Mouse (Mus musculus) heart, adult 9 months (tissue): ENCODE measurements around the gene Mkks.

Experiments
- DNase-seq, 2 experiments: peaks; one replicate each; pipeline ENCODE4 v3.0.0; 2022; ENCODE audit warnings: low spot score in 2 of 2

Gene Mkks

DNA sequence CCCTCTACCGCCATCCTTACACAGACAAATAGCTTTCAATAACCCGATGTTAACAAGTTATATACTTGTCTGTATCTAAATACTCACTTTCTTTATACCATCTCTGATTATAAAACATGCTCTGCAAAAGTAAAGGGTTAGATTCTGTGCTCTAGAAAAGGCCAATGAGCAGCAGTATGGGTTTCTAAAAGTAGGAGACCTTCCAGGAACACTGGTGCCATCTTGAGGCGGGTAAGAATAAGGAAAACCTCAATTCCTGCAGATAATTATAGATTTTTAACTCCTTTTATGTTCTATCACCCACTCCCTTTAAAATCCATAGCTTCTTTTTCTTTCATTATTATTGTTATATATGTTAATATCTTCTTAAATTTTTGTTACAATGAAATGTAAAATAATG is 55.3 kb downstream of the Mkks start:
- no peak for DNase-seq

DNA sequence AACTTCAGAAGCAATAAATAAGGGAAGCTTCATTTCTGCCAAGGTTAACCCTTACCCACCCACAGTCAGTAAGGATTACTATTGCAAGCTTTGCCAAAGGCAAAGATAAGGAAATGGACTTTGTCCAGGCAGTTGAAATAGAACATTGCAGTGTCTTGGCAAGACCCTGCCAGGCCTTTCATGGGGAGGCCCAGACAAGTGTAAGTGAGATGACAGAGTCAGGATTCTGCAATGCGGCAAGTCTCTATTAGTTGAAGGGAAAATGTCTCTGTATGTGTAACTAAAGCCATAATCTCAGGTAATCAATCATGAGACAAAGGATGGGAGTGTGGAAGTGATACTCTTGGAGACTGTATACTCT is 56.5 kb downstream of the Mkks start:
- DNase-seq: peak; percentile 13 to 31

GRCm38 (mm10) chr2:136833976-136834714 is 57.0 kb downstream of the Mkks start:
- DNase-seq: no peak

- peak; percentile 24 to 59 for DNase-seq
Observed at GRCm38 (mm10) chr2:136832936-136833335, 58.3 kb downstream of the Mkks start.

DNA sequence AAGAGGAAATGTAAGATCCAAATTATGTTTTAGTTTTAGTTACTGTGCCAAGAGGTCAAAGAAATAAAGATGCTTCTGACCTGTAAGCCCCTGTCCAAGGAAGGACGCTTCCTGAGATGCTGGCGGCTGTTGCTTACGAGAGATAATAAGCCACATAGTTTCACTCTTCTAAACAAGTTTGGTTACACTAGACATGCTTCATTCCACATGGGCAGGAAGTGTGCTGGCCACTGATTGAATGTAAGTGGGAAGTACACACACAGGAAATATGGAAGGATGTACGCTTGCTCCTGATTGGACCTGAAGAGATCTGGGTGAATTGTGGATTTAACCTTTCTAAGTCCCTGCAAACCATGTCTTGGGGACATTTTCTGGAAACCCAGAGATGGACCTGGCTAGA is 63.6 kb downstream of the Mkks start:
- DNase-seq: no peak
